Mouse (Mus musculus) lung, embryonic 16.5 days (tissue): ENCODE measurements around the gene Dmc1. TPM values are rescaled to one million over a fixed set of nuclear protein-coding genes. Genes with fewer than 3 reads are reported as not detected.

Experiments
- ATAC-seq: fragments of 200-750 bp; cut with Nextera tagmentation; 2 replicates; pipeline ENCODE4 v1.8.0; 2017; ENCODE audit warnings: low read depth, mild to moderate bottlenecking, moderate library complexity
- H3K27ac ChIP-seq: fragments of 300-500 bp; sonication (generic); 2 replicates; pipeline ENCODE4 v1.5.1; 2014; ENCODE audit warnings: mild to moderate bottlenecking, control low read depth, low read length
- H3K27me3 ChIP-seq: fragments of 300-500 bp; sonication (generic); 2 replicates; pipeline ENCODE4 v1.6.1; 2014; ENCODE audit warnings: low read depth, low read length, mixed read lengths; ENCODE audit not compliant: control insufficient read depth, insufficient read depth
- H3K36me3 ChIP-seq: fragments of 300-500 bp; sonication (generic); 2 replicates; pipeline ENCODE4 v1.6.1; 2014; ENCODE audit warnings: low read length; ENCODE audit not compliant: control insufficient read depth, insufficient read depth
- H3K4me1 ChIP-seq: fragments of 300-500 bp; sonication (generic); replicated peaks from 2 replicates; pipeline ENCODE4 v1.6.1; 2014; ENCODE audit warnings: low read length, mixed read lengths; ENCODE audit not compliant: control insufficient read depth, insufficient read depth
- H3K4me2 ChIP-seq: fragments of 300-500 bp; sonication (generic); 2 replicates; pipeline ENCODE4 v1.6.1; 2014; ENCODE audit warnings: low read depth, low read length, control low read depth
- H3K4me3 ChIP-seq: fragments of 300-500 bp; sonication (generic); 2 replicates; pipeline ENCODE4 v1.5.1; 2014; ENCODE audit warnings: mild to moderate bottlenecking, low read length, control low read depth
- H3K9ac ChIP-seq: fragments of 300-500 bp; sonication (generic); 2 replicates; pipeline ENCODE4 v1.6.1; 2014; ENCODE audit warnings: low read length, control low read depth
- H3K9me3 ChIP-seq: fragments of 300-500 bp; sonication (generic); 2 replicates; pipeline ENCODE4 v1.6.1; 2016; ENCODE audit warnings: low read length; ENCODE audit not compliant: control insufficient read depth
- WGBS: fragments of 180-500 bp; shearing (Covaris S2); extraction: QIAGEN DNeasy Blood & Tissue Kit; methylation state at CpG from one replicate; pipeline ENCODE4 v1.1.7; 2014; 5-methylcytosine and 5-hydroxymethylcytosine counted together
- polyA plus RNA-seq: library from polyadenylated mRNA; unstranded; fragments of >200 nt; fragmentation: Nextera tagmentation; extraction: Ambion mirVana; gene quantifications from 2 replicates; pipeline ENCODE4 v1.2.1, GENCODE M21; 2015

Dmc1 gene
- polyA plus RNA-seq, 1 experiment from 2014 or later, result 3.3 TPM

DNA sequence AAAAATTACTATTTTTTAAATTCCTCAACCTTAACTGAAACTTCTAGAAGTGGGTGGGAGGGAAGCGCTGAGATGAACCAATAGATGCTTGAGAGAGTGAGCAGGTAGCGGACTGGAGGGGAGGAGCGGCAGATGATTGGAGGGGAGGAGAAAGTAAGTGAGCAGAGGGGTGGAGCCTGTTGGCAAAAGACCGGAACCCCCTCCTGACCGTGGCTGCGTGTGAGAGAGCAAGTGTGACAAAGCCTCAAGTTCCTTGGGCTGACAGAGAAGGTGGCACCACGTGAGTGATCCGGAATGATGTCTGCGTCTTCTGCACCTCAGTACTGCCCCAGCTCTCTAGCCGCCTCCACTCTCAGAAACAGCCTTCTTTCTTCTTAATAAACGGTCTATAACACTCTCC, 12.2 kb upstream of the Dmc1 start:
- Histone ChIP-seq H3K9ac (no peak overlapping the region), H3K27me3 (no peaks in the 10 kb centered on the region), H3K4me3 (no peak overlapping the region), H3K4me1 (no peaks in the 10 kb centered on the region), H3K9me3 (no peaks in the 10 kb centered on the region), H3K4me2 (no peak overlapping the region), H3K27ac (no peak overlapping the region), H3K36me3 (no peaks in the 10 kb centered on the region; the same call in 1 of the 2 replicates)
- 82% methylated on average over 11 of the region's 11 CpGs for WGBS
- no peak for ATAC-seq

- 75% methylated on average over 5 of the region's 5 CpGs for WGBS
- no peak for ATAC-seq
- H3K4me3 ChIP-seq, result no peak overlapping the region
These were observed 11.8 kb upstream of the Dmc1 start for GRCm38 (mm10) chr15:79616729-79617128.

GRCm38 (mm10) chr15:79615501-79615900, 10.6 kb upstream of the Dmc1 start:
- 64% methylated on average over 7 of the region's 7 CpGs for WGBS
- H3K4me1 ChIP-seq, result no peaks in the 10 kb centered on the region
- no peak overlapping the region for H3K4me3 ChIP-seq
- H3K4me2 ChIP-seq, result no peak overlapping the region
- no peaks in the 10 kb centered on the region for H3K27me3 ChIP-seq
- no peaks in the 10 kb centered on the region for H3K9me3 ChIP-seq
- H3K27ac ChIP-seq, result no peak overlapping the region
- no peak for ATAC-seq
- H3K9ac ChIP-seq, result no peak overlapping the region
- H3K36me3 ChIP-seq, result no peaks in the 10 kb centered on the region; the same call in 1 of the 2 replicates

More at GRCm38 (mm10) chr15:79616729-79617128, 11.8 kb upstream of the Dmc1 start:
- Histone ChIP-seq H3K9me3 (no peaks in the 10 kb centered on the region), H3K4me1 (no peaks in the 10 kb centered on the region), H3K27me3 (no peaks in the 10 kb centered on the region), H3K27ac (no peak overlapping the region), H3K36me3 (no peaks in the 10 kb centered on the region; the same call in 1 of the 2 replicates), H3K4me2 (no peak overlapping the region), H3K9ac (no peak overlapping the region)

DNA sequence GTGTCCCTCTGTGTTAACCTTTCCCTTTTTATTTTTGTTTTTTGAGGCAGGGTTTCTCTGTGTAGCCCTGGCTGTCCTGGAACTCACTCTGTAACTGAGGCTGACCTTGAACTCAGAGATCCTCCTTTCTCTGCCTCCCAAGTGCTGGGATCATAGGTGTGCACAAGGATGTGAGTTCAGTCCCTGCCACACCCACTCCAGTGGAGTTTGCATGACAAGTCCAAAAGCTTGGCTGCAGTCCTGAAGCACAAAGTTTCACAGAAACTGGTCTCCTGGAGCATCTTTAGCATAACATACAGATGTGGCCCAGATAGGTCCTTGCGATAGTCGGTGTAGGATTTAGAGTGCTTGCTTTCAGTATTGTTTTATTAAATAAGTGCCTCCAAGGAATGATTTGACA, 4.3 kb upstream of the Dmc1 start:
- Histone ChIP-seq H3K4me1 (no peaks in the 10 kb centered on the region; the same call in 1 of the 2 replicates), H3K4me3 (no peak overlapping the region), H3K27ac (no peak overlapping the region), H3K27me3 (no peaks in the 10 kb centered on the region), H3K9ac (no peak overlapping the region), H3K36me3 (no peaks in the 10 kb centered on the region; the same call in 1 of the 2 replicates), H3K9me3 (no peaks in the 10 kb centered on the region), H3K4me2 (no peak overlapping the region)
- WGBS, result 90% methylated on average over 2 of the region's 2 CpGs
- no peak for ATAC-seq

DNA sequence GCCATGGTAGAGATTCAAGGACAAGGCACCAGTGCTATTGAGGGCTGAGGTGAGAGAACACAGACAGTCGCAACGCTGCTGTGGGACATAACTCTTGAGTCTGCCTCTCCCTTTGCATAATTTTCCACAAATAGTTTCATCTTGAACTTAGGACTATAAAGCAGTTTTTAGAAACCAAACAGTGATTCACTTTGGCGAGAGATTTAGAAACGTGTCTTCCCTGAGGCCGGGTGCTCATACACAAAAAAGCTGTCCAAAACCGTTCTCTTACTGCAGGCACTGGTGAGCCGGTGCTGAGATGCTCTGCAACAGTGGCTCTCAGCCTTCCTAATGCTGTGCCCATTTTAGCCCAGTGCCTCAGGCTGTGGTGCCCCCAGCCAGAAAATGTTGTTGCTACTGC, 3.3 kb upstream of the Dmc1 start:
- WGBS, result 71% methylated on average over 7 of the region's 7 CpGs
- Histone ChIP-seq H3K27me3 (no peaks in the 10 kb centered on the region), H3K36me3 (no peaks in the 10 kb centered on the region; the same call in 1 of the 2 replicates), H3K4me3 (no peak overlapping the region), H3K9me3 (no peaks in the 10 kb centered on the region), H3K27ac (no peak overlapping the region), H3K9ac (no peak overlapping the region), H3K4me1 (no peaks in the 10 kb centered on the region; the same call in 1 of the 2 replicates), H3K4me2 (no peak overlapping the region)
- no peak for ATAC-seq

GRCm38 (mm10) chr15:79607757-79608156, 2.8 kb upstream of the Dmc1 start:
- H3K9ac ChIP-seq, result no peak overlapping the region
- H3K9me3 ChIP-seq, result no peaks in the 10 kb centered on the region
- H3K4me1 ChIP-seq, result no peaks in the 10 kb centered on the region; the same call in 1 of the 2 replicates
- H3K4me2 ChIP-seq, result no peak overlapping the region
- H3K36me3 ChIP-seq, result no peaks in the 10 kb centered on the region; the same call in 1 of the 2 replicates
- 52% methylated on average over 2 of the region's 2 CpGs for WGBS
- no peak overlapping the region for H3K4me3 ChIP-seq
- no peak for ATAC-seq
- no peak overlapping the region for H3K27ac ChIP-seq
- no peaks in the 10 kb centered on the region for H3K27me3 ChIP-seq

GRCm38 (mm10) chr15:79606161-79606560, 1.3 kb upstream of the Dmc1 start:
- H3K4me2 ChIP-seq, result no peak overlapping the region
- no peaks in the 10 kb centered on the region; the same call in 1 of the 2 replicates for H3K4me1 ChIP-seq
- no peaks in the 10 kb centered on the region for H3K9me3 ChIP-seq
- no peak for ATAC-seq
- H3K4me3 ChIP-seq, result no peak overlapping the region
- no peak overlapping the region for H3K9ac ChIP-seq
- no peak overlapping the region for H3K27ac ChIP-seq
- WGBS, result 82% methylated on average over 12 of the region's 12 CpGs
- no peaks in the 10 kb centered on the region; the same call in 1 of the 2 replicates for H3K36me3 ChIP-seq
- no peaks in the 10 kb centered on the region for H3K27me3 ChIP-seq

DNA sequence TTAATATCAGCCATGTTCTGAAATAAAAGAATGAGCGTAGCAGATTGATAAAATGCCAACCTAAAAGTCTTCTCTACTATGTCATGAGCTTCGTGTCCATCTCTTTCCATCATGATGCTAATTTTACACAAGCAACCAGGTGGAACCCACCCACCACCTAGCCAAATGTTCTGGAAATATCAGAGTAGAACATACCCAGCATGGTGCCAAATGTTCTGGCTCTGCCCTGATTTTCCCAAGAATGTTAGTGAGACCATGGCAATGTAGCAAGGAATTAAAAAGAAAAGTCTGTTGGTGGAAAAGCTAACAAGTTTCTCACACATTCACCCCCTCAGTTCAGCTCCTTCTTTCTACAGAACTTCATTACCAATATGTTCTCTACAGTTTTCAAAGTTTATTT, 4.7 kb downstream of the Dmc1 start:
- H3K9me3 ChIP-seq, result no peaks in the 10 kb centered on the region
- no peak for ATAC-seq
- H3K4me1 ChIP-seq, result no peaks in the 10 kb centered on the region; the same call in 1 of the 2 replicates
- H3K36me3 ChIP-seq, result no peaks in the 10 kb centered on the region
- H3K9ac ChIP-seq, result no peak overlapping the region
- 80% methylated on average over 2 of the region's 2 CpGs for WGBS
- H3K27ac ChIP-seq, result no peak overlapping the region
- H3K27me3 ChIP-seq, result no peaks in the 10 kb centered on the region
- H3K4me3 ChIP-seq, result no peak overlapping the region
- no peak overlapping the region for H3K4me2 ChIP-seq

DNA sequence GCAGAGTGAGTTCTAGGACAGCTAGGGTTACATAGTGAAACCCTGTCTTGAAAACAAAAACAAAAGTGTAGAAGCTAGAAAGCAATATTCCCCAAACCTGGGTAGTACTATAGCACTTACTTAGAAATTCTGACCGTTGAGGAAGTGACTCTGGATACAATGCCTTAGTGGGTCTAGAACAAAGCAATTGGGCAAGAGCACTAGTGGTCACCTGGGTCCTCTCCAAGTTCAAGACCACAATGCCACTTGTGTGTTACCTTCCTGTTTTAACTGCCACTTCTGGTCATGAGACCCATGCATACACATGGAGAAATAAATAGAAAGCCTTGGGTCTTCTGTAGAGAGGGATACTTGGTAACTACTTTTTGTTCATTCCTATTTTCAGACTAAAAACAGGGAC, 6.2 kb downstream of the Dmc1 start:
- 80% methylated on average over 1 of the region's 1 CpGs for WGBS
- Histone ChIP-seq H3K4me2 (no peak overlapping the region), H3K36me3 (no peaks in the 10 kb centered on the region), H3K4me1 (no peaks in the 10 kb centered on the region), H3K27ac (no peak overlapping the region), H3K9me3 (no peaks in the 10 kb centered on the region), H3K27me3 (no peaks in the 10 kb centered on the region), H3K4me3 (no peak overlapping the region), H3K9ac (no peak overlapping the region)
- no peak for ATAC-seq

DNA sequence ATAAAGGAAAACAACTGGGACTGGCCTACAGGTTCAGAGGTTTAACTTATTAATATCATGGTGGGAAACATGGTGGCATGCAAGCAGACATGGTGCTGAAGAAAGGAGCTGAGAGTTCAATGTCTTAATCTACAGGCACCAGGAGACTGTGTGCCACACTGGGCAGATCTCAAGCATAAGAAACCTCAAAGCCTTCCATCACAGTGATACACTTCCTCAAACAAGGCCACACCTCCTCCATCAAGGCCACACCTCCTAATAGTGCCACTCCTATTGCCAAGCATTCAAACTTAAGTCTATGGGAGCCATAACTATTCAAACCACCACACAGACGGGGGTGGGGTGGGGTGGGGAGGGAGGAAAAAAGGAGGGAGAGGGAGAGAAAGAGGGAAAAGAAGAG, 23.3 kb downstream of the Dmc1 start:
- ATAC-seq, result no peak
- no peak overlapping the region for H3K4me3 ChIP-seq
- no peak overlapping the region for H3K9ac ChIP-seq
- WGBS, result 55% methylated on average over 1 of the region's 1 CpGs
- H3K4me2 ChIP-seq, result no peak overlapping the region
- H3K27ac ChIP-seq, result no peak overlapping the region
- H3K27me3 ChIP-seq, result no peaks in the 10 kb centered on the region
- no peaks in the 10 kb centered on the region for H3K36me3 ChIP-seq
- H3K9me3 ChIP-seq, result no peaks in the 10 kb centered on the region
- H3K4me1 ChIP-seq, result no peaks in the 10 kb centered on the region
